Mouse (Mus musculus): ENCODE results near the gene Klhl10. TPM values are rescaled to one million over a fixed set of nuclear protein-coding genes. Genes with fewer than 3 reads are reported as not detected.
A peak's percentile ranks its signal among the peaks of the same experiment; 100 is the strongest.

Gene Klhl10
- polyA plus RNA-seq, 1 experiment from 2014 or later: 0.82 TPM

- ATAC-seq (ENCODE audit: low FRiP score, low TSS enrichment) (no peak), DNase-seq (no peak)
- Histone ChIP-seq H3K27me3 (ENCODE audit: control insufficient read depth, insufficient read depth, low read length) (no peaks in the 10 kb centered on the region), H3K4me3 (replicated peaks; ENCODE audit: low read depth, low read length) (no peak overlapping the region), H3K27ac (replicated peaks; ENCODE audit: low read depth, low read length) (no peak overlapping the region), H3K4me2 (ENCODE audit: low read length) (no peak overlapping the region), H3K36me3 (ENCODE audit: control insufficient read depth, insufficient read depth, low read length) (peaks cover 32% of the 10 kb centered on the region), H3K9ac (replicated peaks; ENCODE audit: low read length) (no peak overlapping the region), H3K4me1 (ENCODE audit: control insufficient read depth, insufficient read depth, low read length) (peaks cover 11% of the 10 kb centered on the region), H3K9me3 (ENCODE audit: control insufficient read depth, low read length) (no peaks in the 10 kb centered on the region)
- WGBS: 96% methylated on average over 1 of the region's 1 CpGs
These were observed 23.6 kb downstream of the Klhl10 start for GRCm38 (mm10) chr11:100465229-100465792.

GRCm38 (mm10) chr11:100465833-100466232, 24.1 kb downstream of the Klhl10 start:
- Histone ChIP-seq H3K4me3 (replicated peaks; ENCODE audit: low read depth, low read length) (no peak overlapping the region), H3K4me2 (ENCODE audit: low read length) (no peak overlapping the region), H3K9ac (replicated peaks; ENCODE audit: low read length) (no peak overlapping the region), H3K27me3 (ENCODE audit: control insufficient read depth, insufficient read depth, low read length) (no peaks in the 10 kb centered on the region), H3K36me3 (ENCODE audit: control insufficient read depth, insufficient read depth, low read length) (peaks cover 28% of the 10 kb centered on the region), H3K4me1 (ENCODE audit: control insufficient read depth, insufficient read depth, low read length) (peaks cover 16% of the 10 kb centered on the region), H3K27ac (replicated peaks; ENCODE audit: low read depth, low read length) (no peak overlapping the region), H3K9me3 (ENCODE audit: control insufficient read depth, low read length) (no peaks in the 10 kb centered on the region)
- 97% methylated on average over 1 of the region's 1 CpGs for WGBS
- no peak for DNase-seq
- ATAC-seq (ENCODE audit: low FRiP score, low TSS enrichment): no peak

- H3K4me2 ChIP-seq (ENCODE audit: low read length): peak overlapping the region; percentile 71
- DNase-seq (peak; percentile 54), ATAC-seq (ENCODE audit: low FRiP score, low TSS enrichment) (no peak)
- peaks cover 20% of the 10 kb centered on the region for H3K4me1 ChIP-seq (ENCODE audit: control insufficient read depth, insufficient read depth, low read length)
- H3K36me3 ChIP-seq (ENCODE audit: control insufficient read depth, insufficient read depth, low read length): peaks cover 15% of the 10 kb centered on the region
- no peaks in the 10 kb centered on the region for H3K9me3 ChIP-seq (ENCODE audit: control insufficient read depth, low read length)
- H3K27me3 ChIP-seq (ENCODE audit: control insufficient read depth, insufficient read depth, low read length): no peaks in the 10 kb centered on the region
- WGBS: 3% methylated on average over 30 of the region's 30 CpGs
- H3K9ac ChIP-seq (replicated peaks; ENCODE audit: low read length): peak overlapping the region; percentile 92
- peak overlapping the region; percentile 96 for H3K4me3 ChIP-seq (replicated peaks; ENCODE audit: low read depth, low read length)
- peak overlapping the region; percentile 89 for H3K27ac ChIP-seq (replicated peaks; ENCODE audit: low read depth, low read length)
These were observed 29.9 kb downstream of the Klhl10 start for GRCm38 (mm10) chr11:100471352-100472196.

GRCm38 (mm10) chr11:100472197-100472934, 30.6 kb downstream of the Klhl10 start, which contains the start of gene Klhl11:
TSS of gene Klhl11 (minus strand) at chr11:100472741.
- H3K27ac ChIP-seq (replicated peaks; ENCODE audit: low read depth, low read length): peak within 1 kb of the TSS; percentile 89
- H3K9me3 ChIP-seq (ENCODE audit: control insufficient read depth, low read length): no peaks in the 10 kb centered on the region
- H3K4me2 ChIP-seq (ENCODE audit: low read length): peak within 1 kb of the TSS; percentile 71
- DNase-seq (peak; percentile 97), ATAC-seq (ENCODE audit: low FRiP score, low TSS enrichment) (peak; percentile 94)
- peaks cover 23% of the 10 kb centered on the region for H3K36me3 ChIP-seq (ENCODE audit: control insufficient read depth, insufficient read depth, low read length)
- H3K27me3 ChIP-seq (ENCODE audit: control insufficient read depth, insufficient read depth, low read length): no peaks in the 10 kb centered on the region
- WGBS: under 1% methylated on average over 83 of the region's 83 CpGs
- H3K4me1 ChIP-seq (ENCODE audit: control insufficient read depth, insufficient read depth, low read length): peaks cover 20% of the 10 kb centered on the region
- H3K9ac ChIP-seq (replicated peaks; ENCODE audit: low read length): peak within 1 kb of the TSS; percentile 92
- peak within 1 kb of the TSS; percentile 96 for H3K4me3 ChIP-seq (replicated peaks; ENCODE audit: low read depth, low read length)

DNA sequence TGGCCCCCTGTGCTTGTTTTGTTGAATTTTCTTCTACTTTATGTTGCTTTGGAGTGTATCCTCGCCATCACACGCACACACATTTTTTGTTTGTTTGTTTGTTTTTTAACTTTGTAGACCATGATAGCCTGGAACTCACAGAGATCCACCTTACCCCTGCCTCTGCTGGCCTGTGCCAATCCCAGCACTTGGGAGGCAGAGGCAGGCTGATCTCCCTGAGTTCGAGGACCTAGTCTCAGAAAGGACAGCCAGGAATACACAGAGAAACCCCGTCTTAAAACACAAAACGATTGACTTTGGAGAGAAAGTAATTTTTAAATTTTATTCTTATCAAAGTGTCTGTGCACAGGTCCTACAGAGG, 31.2 kb downstream of the Klhl10 start:
- Histone ChIP-seq H3K9me3 (ENCODE audit: control insufficient read depth, low read length) (no peaks in the 10 kb centered on the region), H3K4me2 (ENCODE audit: low read length) (no peak overlapping the region), H3K36me3 (ENCODE audit: control insufficient read depth, insufficient read depth, low read length) (peaks cover 26% of the 10 kb centered on the region), H3K4me1 (ENCODE audit: control insufficient read depth, insufficient read depth, low read length) (peaks cover 20% of the 10 kb centered on the region), H3K4me3 (replicated peaks; ENCODE audit: low read depth, low read length) (peak overlapping the region; percentile 96; the same call in 1 of the 2 replicates), H3K27ac (replicated peaks; ENCODE audit: low read depth, low read length) (no peak overlapping the region), H3K27me3 (ENCODE audit: control insufficient read depth, insufficient read depth, low read length) (no peaks in the 10 kb centered on the region), H3K9ac (replicated peaks; ENCODE audit: low read length) (no peak overlapping the region)
- no peak for DNase-seq
- ATAC-seq (ENCODE audit: low FRiP score, low TSS enrichment): peak; percentile 36; the same call in 1 of the 2 replicates
- WGBS: 32% methylated on average over 5 of the region's 5 CpGs

GRCm38 (mm10) chr11:100476281-100476680, 34.6 kb downstream of the Klhl10 start:
- H3K4me3 ChIP-seq (replicated peaks; ENCODE audit: low read depth, low read length): no peak overlapping the region
- no peak overlapping the region for H3K9ac ChIP-seq (replicated peaks; ENCODE audit: low read length)
- H3K27me3 ChIP-seq (ENCODE audit: control insufficient read depth, insufficient read depth, low read length): no peaks in the 10 kb centered on the region
- H3K4me1 ChIP-seq (ENCODE audit: control insufficient read depth, insufficient read depth, low read length): no peaks in the 10 kb centered on the region
- no peaks in the 10 kb centered on the region for H3K9me3 ChIP-seq (ENCODE audit: control insufficient read depth, low read length)
- DNase-seq (no peak), ATAC-seq (ENCODE audit: low FRiP score, low TSS enrichment) (no peak)
- H3K4me2 ChIP-seq (ENCODE audit: low read length): no peak overlapping the region
- peaks cover 55% of the 10 kb centered on the region for H3K36me3 ChIP-seq (ENCODE audit: control insufficient read depth, insufficient read depth, low read length)
- 95% methylated on average over 5 of the region's 5 CpGs for WGBS
- H3K27ac ChIP-seq (replicated peaks; ENCODE audit: low read depth, low read length): no peak overlapping the region

- H3K27me3 ChIP-seq (ENCODE audit: control insufficient read depth, insufficient read depth, low read length): no peaks in the 10 kb centered on the region
- no peak overlapping the region for H3K4me3 ChIP-seq (replicated peaks; ENCODE audit: low read depth, low read length)
- WGBS: 93% methylated on average over 7 of the region's 7 CpGs
- no peak overlapping the region for H3K4me2 ChIP-seq (ENCODE audit: low read length)
- no peak for ATAC-seq (ENCODE audit: low FRiP score, low TSS enrichment)
- H3K36me3 ChIP-seq (ENCODE audit: control insufficient read depth, insufficient read depth, low read length): peaks cover 84% of the 10 kb centered on the region
- no peaks in the 10 kb centered on the region for H3K4me1 ChIP-seq (ENCODE audit: control insufficient read depth, insufficient read depth, low read length)
- H3K27ac ChIP-seq (replicated peaks; ENCODE audit: low read depth, low read length): no peak overlapping the region
- H3K9ac ChIP-seq (replicated peaks; ENCODE audit: low read length): no peak overlapping the region
- H3K9me3 ChIP-seq (ENCODE audit: control insufficient read depth, low read length): no peaks in the 10 kb centered on the region
- no peak for DNase-seq
These were observed 37.4 kb downstream of the Klhl10 start for GRCm38 (mm10) chr11:100479152-100479551.

- Histone ChIP-seq H3K27ac (replicated peaks; ENCODE audit: low read depth, low read length) (no peak overlapping the region), H3K27me3 (ENCODE audit: control insufficient read depth, insufficient read depth, low read length) (no peaks in the 10 kb centered on the region), H3K36me3 (ENCODE audit: control insufficient read depth, insufficient read depth, low read length) (peaks cover 97% of the 10 kb centered on the region)
These were observed 42.7 kb downstream of the Klhl10 start for GRCm38 (mm10) chr11:100484461-100484860.

More at GRCm38 (mm10) chr11:100484461-100484860, 42.7 kb downstream of the Klhl10 start:
- 100% methylated on average over 3 of the region's 3 CpGs for WGBS
- no peak for ATAC-seq (ENCODE audit: low FRiP score, low TSS enrichment)
- H3K9ac ChIP-seq (replicated peaks; ENCODE audit: low read length): no peak overlapping the region
- H3K4me3 ChIP-seq (replicated peaks; ENCODE audit: low read depth, low read length): no peak overlapping the region
- no peaks in the 10 kb centered on the region for H3K4me1 ChIP-seq (ENCODE audit: control insufficient read depth, insufficient read depth, low read length)
- no peaks in the 10 kb centered on the region for H3K9me3 ChIP-seq (ENCODE audit: control insufficient read depth, low read length)
- no peak for DNase-seq
- no peak overlapping the region for H3K4me2 ChIP-seq (ENCODE audit: low read length)

All from midbrain, embryonic 14.5 days (tissue).